Mouse (Mus musculus) cerebellum, postnatal 36 days (tissue): Measurements from ENCODE around the gene Rgs14.

ENCODE experiments used
- DNase-seq, 2 experiments: peaks; one replicate each; pipeline ENCODE4 v3.0.0; 2021 to 2022; ENCODE audit warnings: mixed read lengths in 2 of 2

Gene Rgs14

GRCm38 (mm10) chr13:55369531-55370114 is at the start of gene Rgs14:
Rgs14 (plus strand) TSS chr13:55369732.
- DNase-seq, result no peak

GRCm38 (mm10) chr13:55319931-55320533 is 49.5 kb upstream of the Rgs14 start, which contains the start of gene Prelid1:
Prelid1 (plus strand) TSS chr13:55320500.
- peak; percentile 47 to 49 for DNase-seq

- DNase-seq, result peak; percentile 87 to 90
These were observed 48.0 kb upstream of the Rgs14 start, which contains the start of gene Rab24 for GRCm38 (mm10) chr13:55321434-55322129. Rab24 (minus strand) TSS chr13:55321946.

- DNase-seq, result peak; percentile 38 to 53
These were observed 47.3 kb upstream of the Rgs14 start for GRCm38 (mm10) chr13:55322130-55322825.

- no peak for DNase-seq
These were observed 43.9 kb upstream of the Rgs14 start for GRCm38 (mm10) chr13:55325596-55325995.

- no peak for DNase-seq
These were observed 42.4 kb upstream of the Rgs14 start for GRCm38 (mm10) chr13:55327169-55327568.

- DNase-seq, result peak; percentile 85 to 87
These were observed 41.9 kb upstream of the Rgs14 start for GRCm38 (mm10) chr13:55327633-55328032.

- no peak for DNase-seq
These were observed 41.4 kb upstream of the Rgs14 start for GRCm38 (mm10) chr13:55328171-55328570.

- no peak for DNase-seq
These were observed 40.9 kb upstream of the Rgs14 start for GRCm38 (mm10) chr13:55328641-55329040.

- DNase-seq, result peak in 1 of 2 experiments; percentile 24
These were observed 40.3 kb upstream of the Rgs14 start for GRCm38 (mm10) chr13:55329109-55329682.

GRCm38 (mm10) chr13:55329683-55330566 is 39.6 kb upstream of the Rgs14 start, which contains the start of gene Mxd3:
Mxd3 (minus strand) TSS chr13:55329823.
- DNase-seq, result peak; percentile 63 to 65

GRCm38 (mm10) chr13:55330567-55331400 is 38.7 kb upstream of the Rgs14 start:
- DNase-seq, result no peak

GRCm38 (mm10) chr13:55332331-55332730 is 37.2 kb upstream of the Rgs14 start:
- DNase-seq, result no peak

GRCm38 (mm10) chr13:55335701-55336100 is 33.8 kb upstream of the Rgs14 start:
- no peak for DNase-seq

GRCm38 (mm10) chr13:55337341-55337975 is 32.1 kb upstream of the Rgs14 start:
- DNase-seq, result no peak

- DNase-seq, result no peak
These were observed 31.1 kb upstream of the Rgs14 start for GRCm38 (mm10) chr13:55338131-55339054.

- no peak for DNase-seq
These were observed 30.3 kb upstream of the Rgs14 start for GRCm38 (mm10) chr13:55339259-55339658.

- DNase-seq, result no peak
These were observed 27.1 kb upstream of the Rgs14 start for GRCm38 (mm10) chr13:55342469-55342868.

GRCm38 (mm10) chr13:55344286-55344685 is 25.2 kb upstream of the Rgs14 start:
- no peak for DNase-seq
